Mouse (Mus musculus) forebrain, embryonic 15.5 days (tissue): ENCODE measurements around the gene Svs5. TPM values are rescaled to one million over a fixed set of nuclear protein-coding genes. Genes with fewer than 3 reads are reported as not detected.
"Not testable (repeated sequence)": the region's sequence is repeated elsewhere in the genome, so short reads cannot be mapped to it uniquely, and the experiment has no call there.

ENCODE experiments used
- ATAC-seq: fragments of 200-750 bp; cut with Nextera tagmentation; replicated peaks from 2 replicates; pipeline ENCODE4 v1.8.0; 2017; ENCODE audit warnings: mild to moderate bottlenecking, moderate TSS enrichment, moderate library complexity
- H3K27ac ChIP-seq: fragments of 300-500 bp; sonication (generic); replicated peaks from 2 replicates; pipeline ENCODE4 v1.5.1; 2015; ENCODE audit warnings: mild to moderate bottlenecking, inconsistent platforms
- H3K27me3 ChIP-seq: fragments of 300-500 bp; sonication (generic); 2 replicates; pipeline ENCODE4 v1.6.1; 2015; ENCODE audit warnings: inconsistent platforms
- H3K36me3 ChIP-seq: fragments of 300-500 bp; sonication (generic); 2 replicates; pipeline ENCODE4 v1.6.1; 2015; ENCODE audit warnings: mild to moderate bottlenecking, inconsistent platforms
- H3K4me1 ChIP-seq: fragments of 300-500 bp; sonication (generic); 2 replicates; pipeline ENCODE4 v1.6.1; 2015; ENCODE audit warnings: inconsistent platforms
- H3K4me2 ChIP-seq: fragments of 300-500 bp; sonication (generic); replicated peaks from 2 replicates; pipeline ENCODE4 v1.6.1; 2015; ENCODE audit warnings: mild to moderate bottlenecking, inconsistent platforms
- H3K4me3 ChIP-seq: fragments of 300-500 bp; sonication (generic); 2 replicates; pipeline ENCODE4 v1.5.1; 2015; ENCODE audit warnings: mild to moderate bottlenecking, inconsistent platforms
- H3K9ac ChIP-seq: fragments of 300-500 bp; sonication (generic); replicated peaks from 2 replicates; pipeline ENCODE4 v1.6.1; 2015; ENCODE audit warnings: mild to moderate bottlenecking, inconsistent platforms
- H3K9me3 ChIP-seq: fragments of 300-500 bp; sonication (generic); 2 replicates; pipeline ENCODE4 v1.6.1; 2016; ENCODE audit warnings: inconsistent platforms
- WGBS: fragments of 180-500 bp; shearing (Covaris S2); methylation state at CpG from one replicate; pipeline ENCODE4 v1.1.7; 2015; ENCODE audit warnings: mixed read lengths; 5-methylcytosine and 5-hydroxymethylcytosine counted together
- polyA plus RNA-seq: library from polyadenylated mRNA; unstranded; fragments of >200 nt; fragmentation: Nextera tagmentation; extraction: Ambion mirVana; gene quantifications from 2 replicates; pipeline ENCODE4 v1.2.1, GENCODE M21; 2015

Gene Svs5
- not detected in 2 replicates for polyA plus RNA-seq

GRCm38 (mm10) chr2:164332440-164332839 is at the start of gene Svs5:
Gene Svs5 (plus strand): TSS chr2:164332740.
- H3K27me3 ChIP-seq, H3K4me1 ChIP-seq, H3K4me3 ChIP-seq, ATAC-seq, H3K36me3 ChIP-seq, H3K9ac ChIP-seq, H3K27ac ChIP-seq, H3K9me3 ChIP-seq, H3K4me2 ChIP-seq: not testable (repeated sequence)
- WGBS = 87% methylated on average over 3 of the region's 3 CpGs

GRCm38 (mm10) chr2:164288968-164289367 is 43.6 kb upstream of the Svs5 start, which contains the start of gene Svs3a:
Gene Svs3a (plus strand): TSS chr2:164289268.
- not testable (repeated sequence) for H3K27ac ChIP-seq, H3K9me3 ChIP-seq, ATAC-seq, H3K27me3 ChIP-seq, H3K4me1 ChIP-seq, H3K9ac ChIP-seq, H3K36me3 ChIP-seq, H3K4me3 ChIP-seq, H3K4me2 ChIP-seq
- 89% methylated on average over 1 of the region's 1 CpGs for WGBS

- no peaks in the 10 kb centered on the region for H3K9me3 ChIP-seq
- H3K27ac ChIP-seq = no peak overlapping the region
- H3K27me3 ChIP-seq = no peaks in the 10 kb centered on the region
- H3K36me3 ChIP-seq = no peaks in the 10 kb centered on the region
- H3K9ac ChIP-seq = no peak overlapping the region
- no peaks in the 10 kb centered on the region for H3K4me1 ChIP-seq
- ATAC-seq = no peak
- no peak overlapping the region for H3K4me2 ChIP-seq
- no peak overlapping the region for H3K4me3 ChIP-seq
- 89% methylated on average over 5 of the region's 5 CpGs for WGBS
Measured at GRCm38 (mm10) chr2:164312599-164312998, 19.9 kb upstream of the Svs5 start.

- not testable (repeated sequence) for H3K9me3 ChIP-seq, H3K27ac ChIP-seq, H3K9ac ChIP-seq, H3K36me3 ChIP-seq, ATAC-seq, H3K4me2 ChIP-seq, H3K27me3 ChIP-seq, H3K4me3 ChIP-seq, H3K4me1 ChIP-seq
Measured at GRCm38 (mm10) chr2:164315460-164315859, 17.1 kb upstream of the Svs5 start.

GRCm38 (mm10) chr2:164316451-164316850 is 16.1 kb upstream of the Svs5 start, which contains the start of gene Svs6:
Gene Svs6 (plus strand): TSS chr2:164316751.
- not testable (repeated sequence) for H3K36me3 ChIP-seq, H3K27ac ChIP-seq, ATAC-seq, H3K9me3 ChIP-seq, H3K27me3 ChIP-seq, H3K9ac ChIP-seq, H3K4me2 ChIP-seq, H3K4me3 ChIP-seq, H3K4me1 ChIP-seq
- WGBS = 85% methylated on average over 1 of the region's 1 CpGs

- 92% methylated on average over 6 of the region's 6 CpGs for WGBS
- H3K9ac ChIP-seq = no peak overlapping the region
Measured at GRCm38 (mm10) chr2:164320983-164321382, 11.6 kb upstream of the Svs5 start.

GRCm38 (mm10) chr2:164343732-164344131 is 11.2 kb downstream of the Svs5 start:
- not testable (repeated sequence) for ATAC-seq, H3K27ac ChIP-seq, H3K4me2 ChIP-seq, H3K9me3 ChIP-seq, H3K36me3 ChIP-seq, H3K9ac ChIP-seq, H3K4me1 ChIP-seq, H3K27me3 ChIP-seq, H3K4me3 ChIP-seq
- WGBS = 63% methylated on average over 1 of the region's 1 CpGs

More at GRCm38 (mm10) chr2:164320983-164321382, 11.6 kb upstream of the Svs5 start:
- Histone ChIP-seq H3K27me3 (no peaks in the 10 kb centered on the region), H3K4me1 (no peaks in the 10 kb centered on the region), H3K4me3 (no peak overlapping the region), H3K36me3 (no peaks in the 10 kb centered on the region), H3K27ac (no peak overlapping the region), H3K9me3 (no peaks in the 10 kb centered on the region), H3K4me2 (no peak overlapping the region)
- ATAC-seq = no peak

- not testable (repeated sequence) for H3K4me2 ChIP-seq, ATAC-seq, H3K27me3 ChIP-seq
Measured at GRCm38 (mm10) chr2:164347697-164348096, 15.2 kb downstream of the Svs5 start.

GRCm38 (mm10) chr2:164348980-164349379 is 16.4 kb downstream of the Svs5 start:
- 94% methylated on average over 3 of the region's 3 CpGs for WGBS
- H3K9me3 ChIP-seq = no peaks in the 10 kb centered on the region
- no peak overlapping the region for H3K9ac ChIP-seq
- no peaks in the 10 kb centered on the region for H3K4me1 ChIP-seq
- no peak overlapping the region for H3K27ac ChIP-seq
- no peak for ATAC-seq
- H3K27me3 ChIP-seq = no peaks in the 10 kb centered on the region
- H3K36me3 ChIP-seq = no peaks in the 10 kb centered on the region
- no peak overlapping the region for H3K4me2 ChIP-seq
- no peak overlapping the region for H3K4me3 ChIP-seq

More at GRCm38 (mm10) chr2:164347697-164348096, 15.2 kb downstream of the Svs5 start:
- not testable (repeated sequence) for H3K9ac ChIP-seq, H3K4me1 ChIP-seq, H3K4me3 ChIP-seq, H3K36me3 ChIP-seq, H3K9me3 ChIP-seq, H3K27ac ChIP-seq

- Histone ChIP-seq H3K27ac (no peak overlapping the region), H3K9ac (no peak overlapping the region), H3K4me1 (no peaks in the 10 kb centered on the region), H3K4me3 (no peak overlapping the region), H3K27me3 (no peaks in the 10 kb centered on the region), H3K36me3 (no peaks in the 10 kb centered on the region), H3K4me2 (no peak overlapping the region), H3K9me3 (no peaks in the 10 kb centered on the region)
- no peak for ATAC-seq
- WGBS = 89% methylated on average over 3 of the region's 3 CpGs
Measured at GRCm38 (mm10) chr2:164352697-164353096, 20.2 kb downstream of the Svs5 start.

GRCm38 (mm10) chr2:164353356-164353755 is 20.8 kb downstream of the Svs5 start:
- no peak for ATAC-seq
- Histone ChIP-seq H3K4me1 (no peaks in the 10 kb centered on the region), H3K9ac (no peak overlapping the region), H3K4me3 (no peak overlapping the region), H3K27me3 (no peaks in the 10 kb centered on the region), H3K27ac (no peak overlapping the region), H3K36me3 (no peaks in the 10 kb centered on the region), H3K4me2 (no peak overlapping the region), H3K9me3 (no peaks in the 10 kb centered on the region)
- 89% methylated on average over 11 of the region's 11 CpGs for WGBS

- Histone ChIP-seq H3K36me3 (no peaks in the 10 kb centered on the region), H3K4me3 (no peak overlapping the region), H3K4me1 (no peaks in the 10 kb centered on the region), H3K4me2 (no peak overlapping the region), H3K27ac (no peak overlapping the region), H3K9me3 (no peaks in the 10 kb centered on the region), H3K27me3 (no peaks in the 10 kb centered on the region), H3K9ac (no peak overlapping the region)
- WGBS = 83% methylated on average over 11 of the region's 11 CpGs
- no peak for ATAC-seq
Measured at GRCm38 (mm10) chr2:164356177-164356967, 23.8 kb downstream of the Svs5 start.

- WGBS = 79% methylated on average over 3 of the region's 3 CpGs
- H3K27ac ChIP-seq = no peak overlapping the region
- ATAC-seq = no peak
- no peaks in the 10 kb centered on the region for H3K9me3 ChIP-seq
- no peaks in the 10 kb centered on the region for H3K4me1 ChIP-seq
- no peak overlapping the region for H3K9ac ChIP-seq
- H3K4me3 ChIP-seq = no peak overlapping the region
- H3K4me2 ChIP-seq = no peak overlapping the region
- H3K36me3 ChIP-seq = no peaks in the 10 kb centered on the region
- H3K27me3 ChIP-seq = no peaks in the 10 kb centered on the region
Measured at GRCm38 (mm10) chr2:164358373-164358772, 25.8 kb downstream of the Svs5 start.
